Mouse (Mus musculus) hindbrain, embryonic 13.5 days (tissue): Measurements from ENCODE around the gene Ccdc102a. TPM values are rescaled to one million over a fixed set of nuclear protein-coding genes. Genes with fewer than 3 reads are reported as not detected.

ENCODE experiments used
- polyA plus RNA-seq: library from polyadenylated mRNA; unstranded; fragments of >200 nt; fragmentation: Nextera tagmentation; extraction: Ambion mirVana; gene quantifications from 2 replicates; pipeline ENCODE4 v1.2.1, GENCODE M21; 2015

The Ccdc102a gene
- polyA plus RNA-seq, 1 experiment from 2014 or later, result 7.8 TPM

Other genes starting within 250 kb of the Ccdc102a start
- 0.35 and 0.93 TPM in 2 replicates for gene Pllp, start 221.8 kb downstream of the Ccdc102a start, polyA plus RNA-seq
- gene Ccl22, start 172.5 kb downstream of the Ccdc102a start, polyA plus RNA-seq, result not detected in 2 replicates
- 15.0 and 15.8 TPM in 2 replicates for gene Cx3cl1, start 146.1 kb downstream of the Ccdc102a start, polyA plus RNA-seq
- gene Ccl17, start 107.6 kb downstream of the Ccdc102a start, polyA plus RNA-seq, result 0.43 TPM in 1 of 2 replicates, not detected in the other
- gene Coq9, start 79.8 kb downstream of the Ccdc102a start, polyA plus RNA-seq, result 55.4 and 59.1 TPM in 2 replicates
- 197 and 202 TPM in 2 replicates for gene Ciapin1, start 79.7 kb downstream of the Ccdc102a start, polyA plus RNA-seq
- gene Polr2c, start 60.6 kb downstream of the Ccdc102a start, polyA plus RNA-seq, result 119 and 136 TPM in 2 replicates
- 58.0 and 59.0 TPM in 2 replicates for gene Dok4, start 41.8 kb downstream of the Ccdc102a start, polyA plus RNA-seq
- not detected in 2 replicates for gene Adgrg5, start 5.6 kb upstream of the Ccdc102a start, polyA plus RNA-seq
- gene Adgrg1, start 56.7 kb upstream of the Ccdc102a start, polyA plus RNA-seq, result 158 and 162 TPM in 2 replicates
- 1.3 and 1.6 TPM in 2 replicates for gene Adgrg3, start 99.6 kb upstream of the Ccdc102a start, polyA plus RNA-seq
- gene Drc7, start 137.0 kb upstream of the Ccdc102a start, polyA plus RNA-seq, result 1.7 and 2.3 TPM in 2 replicates
- gene Katnb1, start 163.1 kb upstream of the Ccdc102a start, polyA plus RNA-seq, result 38.4 and 38.8 TPM in 2 replicates